Mouse (Mus musculus) heart, postnatal 0 days (tissue): ENCODE data around the gene Dop1b. TPM values are rescaled to one million over a fixed set of nuclear protein-coding genes. Genes with fewer than 3 reads are reported as not detected.
"Not testable (repeated sequence)": the region's sequence is repeated elsewhere in the genome, so short reads cannot be mapped to it uniquely, and the experiment has no call there.

Experiments
- ATAC-seq: fragments of 200-750 bp; cut with Nextera tagmentation; 2 replicates; pipeline ENCODE4 v1.8.0; 2017; ENCODE audit warnings: low read depth, moderate number of reproducible peaks, moderate library complexity; ENCODE audit not compliant: insufficient read depth
- DNase-seq: peaks from one replicate; pipeline ENCODE4 v3.0.0-alpha.2; 2016; ENCODE audit warnings: low spot score
- H3K27ac ChIP-seq: fragments of 300-500 bp; sonication (generic); 2 replicates; pipeline ENCODE4 v1.5.1; 2014; ENCODE audit warnings: low read depth, mild to moderate bottlenecking
- H3K27me3 ChIP-seq: fragments of 300-500 bp; sonication (generic); 2 replicates; pipeline ENCODE4 v1.6.1; 2014; ENCODE audit warnings: low read length, mixed read lengths; ENCODE audit not compliant: control insufficient read depth, insufficient read depth
- H3K36me3 ChIP-seq: fragments of 300-500 bp; sonication (generic); replicated peaks from 2 replicates; pipeline ENCODE4 v1.6.1; 2014; ENCODE audit warnings: low read length, mixed read lengths; ENCODE audit not compliant: control insufficient read depth, insufficient read depth
- H3K4me1 ChIP-seq: fragments of 300-500 bp; sonication (generic); 2 replicates; pipeline ENCODE4 v1.6.1; 2014; ENCODE audit warnings: antibody characterized with exemption; ENCODE audit not compliant: control insufficient read depth, insufficient read depth
- H3K4me2 ChIP-seq: fragments of 300-500 bp; sonication (generic); 2 replicates; pipeline ENCODE4 v1.6.1; 2014; ENCODE audit warnings: low read depth, mild to moderate bottlenecking, low read length, moderate library complexity
- H3K4me3 ChIP-seq: fragments of 300-500 bp; sonication (generic); 2 replicates; pipeline ENCODE4 v1.5.1; 2014; ENCODE audit warnings: low read depth, low read length
- H3K9ac ChIP-seq: fragments of 300-500 bp; sonication (generic); replicated peaks from 2 replicates; pipeline ENCODE4 v1.6.1; 2014; ENCODE audit warnings: low read depth, low read length, mixed read lengths
- H3K9me3 ChIP-seq: fragments of 300-500 bp; sonication (generic); replicated peaks from 2 replicates; pipeline ENCODE4 v1.6.1; 2016; ENCODE audit warnings: low read length; ENCODE audit not compliant: control insufficient read depth
- CTCF ChIP-seq: IDR thresholded peaks from 2 replicates; pipeline ENCODE4 v1.5.1; 2016; ENCODE audit warnings: antibody characterized with exemption, control low read depth, low read depth
- EP300 ChIP-seq: IDR thresholded peaks from 2 replicates; pipeline ENCODE4 v1.6.1; 2016; ENCODE audit warnings: antibody characterized with exemption, low read depth
- WGBS: fragments of 180-500 bp; shearing (Covaris S2); extraction: QIAGEN DNeasy Blood & Tissue Kit; methylation state at CpG from one replicate; pipeline ENCODE4 v1.1.7; 2014; 5-methylcytosine and 5-hydroxymethylcytosine counted together
- polyA plus RNA-seq: library from polyadenylated mRNA; unstranded; fragments of >200 nt; fragmentation: Nextera tagmentation; extraction: Ambion mirVana; gene quantifications from 2 replicates; pipeline ENCODE4 v1.2.1, GENCODE M21; 2015
- total RNA-seq: library from RNA; depleted of rRNA; stranded (reverse); fragments of >200 nt; gene quantifications from 2 replicates; pipeline ENCODE4 v1.2.3, GENCODE M21; 2014; ENCODE audit warnings: low replicate concordance

Dop1b gene
- total and polyA plus RNA-seq, 2 experiments from 2014 or later = 6.0 to 13.2 TPM

GRCm38 (mm10) chr16:93769621-93770020, 57.9 kb downstream of the Dop1b start:
- peaks cover 4% of the 10 kb centered on the region; the same call in 1 of the 2 replicates for H3K4me1 ChIP-seq
- no peak overlapping the region for H3K4me3 ChIP-seq
- H3K27ac ChIP-seq = no peak overlapping the region
- TF ChIP-seq EP300 = no peak
- TF ChIP-seq CTCF = no peak
- H3K36me3 ChIP-seq = peaks cover 30% of the 10 kb centered on the region
- H3K9ac ChIP-seq = no peak overlapping the region
- ATAC-seq (no peak), DNase-seq (no peak)
- WGBS = 50% methylated on average over 15 of the region's 15 CpGs
- H3K9me3 ChIP-seq = no peaks in the 10 kb centered on the region
- no peaks in the 10 kb centered on the region for H3K27me3 ChIP-seq
- H3K4me2 ChIP-seq = no peak overlapping the region

GRCm38 (mm10) chr16:93770271-93770926, 58.7 kb downstream of the Dop1b start:
- H3K27ac ChIP-seq = no peak overlapping the region

GRCm38 (mm10) chr16:93774658-93775057, 63.0 kb downstream of the Dop1b start:
- DNase-seq = no peak
- Histone ChIP-seq H3K4me2 (no peak overlapping the region), H3K9me3 (no peaks in the 10 kb centered on the region), H3K27me3 (no peaks in the 10 kb centered on the region), H3K27ac (no peak overlapping the region), H3K4me1 (peaks cover 4% of the 10 kb centered on the region; the same call in 1 of the 2 replicates), H3K36me3 (peaks cover 31% of the 10 kb centered on the region), H3K9ac (no peak overlapping the region), H3K4me3 (no peak overlapping the region)
- 78% methylated on average over 5 of the region's 5 CpGs for WGBS
- no peak for ATAC-seq
- TF ChIP-seq CTCF (no peak), EP300 (no peak)

More at GRCm38 (mm10) chr16:93770271-93770926, 58.7 kb downstream of the Dop1b start:
- Histone ChIP-seq H3K9ac (no peak overlapping the region), H3K4me2 (peak overlapping the region; percentile 28; the same call in 1 of the 2 replicates), H3K36me3 (peaks cover 30% of the 10 kb centered on the region), H3K4me1 (peaks cover 4% of the 10 kb centered on the region; the same call in 1 of the 2 replicates), H3K4me3 (no peak overlapping the region), H3K27me3 (no peaks in the 10 kb centered on the region), H3K9me3 (no peaks in the 10 kb centered on the region)
- WGBS = 54% methylated on average over 32 of the region's 32 CpGs
- peak; percentile 77 for ATAC-seq
- DNase-seq = peak; percentile 23
- TF ChIP-seq EP300 (no peak), CTCF (no peak)

DNA sequence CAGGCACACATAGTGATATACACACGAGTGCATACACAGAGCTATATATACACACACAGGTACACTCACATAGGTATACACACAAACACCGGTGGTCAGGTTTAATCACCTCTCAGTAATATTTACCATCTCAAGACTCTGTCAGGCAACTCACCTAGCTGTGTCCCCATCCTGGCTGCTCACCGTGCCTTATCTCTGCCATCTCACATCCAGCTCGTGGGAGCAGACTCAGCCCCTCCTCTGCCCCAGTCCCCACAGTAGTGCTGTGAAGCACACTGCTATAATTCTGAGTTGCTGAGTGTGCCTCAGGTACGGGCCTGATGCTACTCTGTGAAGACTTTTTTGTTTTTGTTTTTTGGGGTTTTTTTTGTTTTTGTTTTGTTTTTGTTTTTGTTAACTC, 64.8 kb downstream of the Dop1b start:
- Histone ChIP-seq H3K4me1 (no peaks in the 10 kb centered on the region), H3K27me3 (no peaks in the 10 kb centered on the region), H3K36me3 (peaks cover 17% of the 10 kb centered on the region), H3K9ac (no peak overlapping the region), H3K4me2 (no peak overlapping the region), H3K9me3 (no peaks in the 10 kb centered on the region), H3K4me3 (no peak overlapping the region), H3K27ac (no peak overlapping the region)
- TF ChIP-seq EP300 (no peak), CTCF (no peak)
- DNase-seq (no peak), ATAC-seq (no peak)
- WGBS = 64% methylated on average over 5 of the region's 5 CpGs

DNA sequence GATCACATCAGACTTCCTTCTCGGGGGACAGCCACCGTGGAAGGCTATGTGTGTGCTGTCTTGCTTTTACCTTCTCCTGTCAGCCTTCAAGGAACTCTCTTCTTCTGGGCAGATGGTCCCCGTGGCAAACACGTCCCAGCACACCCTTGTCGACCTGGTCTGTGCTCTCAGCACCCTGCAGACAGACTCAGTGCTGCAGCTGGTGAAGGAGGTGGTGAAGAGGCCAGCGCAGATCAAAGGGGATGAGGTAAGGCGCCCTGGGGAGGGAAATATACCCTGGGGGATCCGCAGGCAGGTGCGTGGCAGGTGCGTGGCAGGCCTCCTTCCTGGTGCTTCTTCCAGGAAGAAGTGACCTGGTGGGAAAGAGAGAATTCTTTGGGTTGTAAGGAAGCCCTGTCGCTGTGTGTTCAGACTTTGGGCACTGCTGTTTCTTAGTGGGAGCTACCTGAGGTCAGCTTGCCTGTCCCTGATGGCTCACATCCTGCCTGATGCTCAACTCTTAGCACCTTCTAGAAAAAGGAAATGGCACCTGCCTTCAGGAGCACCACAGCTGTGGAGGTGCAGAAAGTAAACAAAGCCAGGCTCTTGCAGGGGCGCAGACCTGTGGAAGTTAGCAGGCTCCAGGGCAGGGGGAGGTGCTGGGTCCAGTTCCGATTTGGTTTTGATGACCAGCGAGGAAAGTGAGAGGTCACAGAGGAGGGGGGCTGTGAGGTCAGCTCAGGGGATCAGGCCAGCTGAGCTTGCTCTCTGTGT, 65.7 kb downstream of the Dop1b start:
- ATAC-seq (no peak), DNase-seq (no peak)
- no peaks in the 10 kb centered on the region for H3K4me1 ChIP-seq
- H3K4me2 ChIP-seq = no peak overlapping the region
- WGBS = 61% methylated on average over 14 of the region's 14 CpGs
- no peak for TF ChIP-seq EP300
- no peak for TF ChIP-seq CTCF
- no peak overlapping the region for H3K4me3 ChIP-seq
- no peak overlapping the region for H3K27ac ChIP-seq
- H3K27me3 ChIP-seq = no peaks in the 10 kb centered on the region
- no peaks in the 10 kb centered on the region for H3K9me3 ChIP-seq
- peaks cover 24% of the 10 kb centered on the region for H3K36me3 ChIP-seq
- H3K9ac ChIP-seq = no peak overlapping the region

DNA sequence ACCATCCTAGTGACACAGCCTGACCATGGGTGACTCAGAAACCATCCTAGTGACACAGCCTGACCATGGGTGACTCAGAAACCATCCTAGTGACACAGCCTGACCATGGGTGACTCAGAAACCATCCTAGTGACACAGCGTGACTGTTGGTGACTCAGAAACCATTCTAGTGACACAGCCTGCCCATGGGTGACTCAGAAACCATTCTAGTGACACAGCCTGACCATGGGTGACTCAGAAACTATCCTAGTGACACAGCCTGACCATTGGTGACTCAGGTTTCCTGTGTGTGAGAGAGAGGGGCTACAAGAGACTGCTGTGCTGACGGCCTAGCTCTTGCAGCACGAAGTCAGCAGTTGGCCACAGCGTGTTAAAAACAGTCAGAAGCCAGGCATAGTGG, 66.7 kb downstream of the Dop1b start:
- not testable (repeated sequence) for H3K9me3 ChIP-seq, H3K4me1 ChIP-seq, DNase-seq, H3K27me3 ChIP-seq, H3K4me2 ChIP-seq, ATAC-seq, H3K27ac ChIP-seq, H3K9ac ChIP-seq, H3K4me3 ChIP-seq
- WGBS = 64% methylated on average over 4 of the region's 4 CpGs
- H3K36me3 ChIP-seq = peaks cover 24% of the 10 kb centered on the region
